Mouse (Mus musculus) heart, postnatal 14 days (tissue): Measurements from ENCODE around the gene Amigo1. TPM values are rescaled to one million over a fixed set of nuclear protein-coding genes. Genes with fewer than 3 reads are reported as not detected.
"Not testable (repeated sequence)": the region's sequence is repeated elsewhere in the genome, so short reads cannot be mapped to it uniquely, and the experiment has no call there.

Experiments
- DNase-seq, 2 experiments: peaks; one replicate each; pipeline ENCODE4 v3.0.0; 2021 to 2022
- intact Hi-C: fragments of 180-260 bp; cut with DNase I; formaldehyde crosslinking; loops from one replicate; pipeline ENCODE4 v1.15.1; 2025
- total RNA-seq, 2 experiments: library from RNA; stranded (reverse); gene quantifications; 2 replicates each; pipeline ENCODE4 v1.2.3; 2021

Amigo1 gene
- total RNA-seq, 2 experiments from 2014 or later: 9.0 to 10.1 TPM

GRCm38 (mm10) chr3:108203621-108204325, 17.6 kb downstream of the Amigo1 start:
- DNase-seq: peak; percentile 83 to 91
- intact Hi-C loops: loop anchor here (1.0 to 5.0 kb wide), 2 partner anchors 39 to 121 kb away; no protein-coding TSS in a partner anchor

GRCm38 (mm10) chr3:108204470-108204869, 18.3 kb downstream of the Amigo1 start:
- no peak for DNase-seq
- intact Hi-C loops: loop anchor here (1.0 to 5.0 kb wide), 2 partner anchors 40 to 122 kb away; no protein-coding TSS in a partner anchor

- DNase-seq: no peak
- intact Hi-C loops: no loop called here
Observed at GRCm38 (mm10) chr3:108205601-108206000, 19.5 kb downstream of the Amigo1 start.

GRCm38 (mm10) chr3:108206731-108207375, 20.7 kb downstream of the Amigo1 start:
- no peak for DNase-seq
- intact Hi-C loops: no loop called here

GRCm38 (mm10) chr3:108209001-108209400, 22.9 kb downstream of the Amigo1 start:
- DNase-seq: no peak
- intact Hi-C loops: no loop called here

GRCm38 (mm10) chr3:108209536-108209935, 23.4 kb downstream of the Amigo1 start:
- DNase-seq: no peak
- intact Hi-C loops: no loop called here

GRCm38 (mm10) chr3:108209946-108210770, 24.0 kb downstream of the Amigo1 start:
- intact Hi-C loops: loop anchor here (5.0 kb wide), 1 partner anchor 47 kb away; the partner anchor contains the start of gene Psma5

GRCm38 (mm10) chr3:108210771-108211139, 24.6 kb downstream of the Amigo1 start, which contains the start of gene Atxn7l2:
Gene Atxn7l2 (minus strand): TSS chr3:108210934.
- intact Hi-C loops: loop anchor here (5.0 kb wide), 1 partner anchor 47 kb away; the partner anchor contains the start of gene Psma5
- DNase-seq: no peak

More at GRCm38 (mm10) chr3:108209946-108210770, 24.0 kb downstream of the Amigo1 start:
- peak; percentile 93 to 94 for DNase-seq

- intact Hi-C loops: loop anchor here (5.0 kb wide), 1 partner anchor 45 kb away; the partner anchor contains the start of gene Psma5
- no peak for DNase-seq
Observed at GRCm38 (mm10) chr3:108211845-108212244, 25.7 kb downstream of the Amigo1 start.

- no peak for DNase-seq
- intact Hi-C loops: loop anchor here (5.0 kb wide), 1 partner anchor 45 kb away; the partner anchor contains the start of gene Psma5
Observed at GRCm38 (mm10) chr3:108212406-108212805, 26.3 kb downstream of the Amigo1 start.

GRCm38 (mm10) chr3:108214734-108215133, 28.6 kb downstream of the Amigo1 start:
- DNase-seq: peak in 1 of 2 experiments; percentile 46
- intact Hi-C loops: loop anchor here (5.0 kb wide), 1 partner anchor 43 kb away; the partner anchor contains the start of gene Psma5

- intact Hi-C loops: no loop called here
- DNase-seq: no peak
Observed at GRCm38 (mm10) chr3:108220661-108221060, 34.5 kb downstream of the Amigo1 start.

GRCm38 (mm10) chr3:108225711-108226557, 39.8 kb downstream of the Amigo1 start:
- intact Hi-C loops: no loop called here
- DNase-seq: no peak

- peak; percentile 51 to 57 for DNase-seq
- intact Hi-C loops: no loop called here
Observed at GRCm38 (mm10) chr3:108226558-108227350, 40.6 kb downstream of the Amigo1 start, which contains the start of gene Sypl2. Gene Sypl2 (minus strand): TSS chr3:108226648.

GRCm38 (mm10) chr3:108227521-108227920, 41.4 kb downstream of the Amigo1 start:
- intact Hi-C loops: no loop called here
- no peak for DNase-seq

GRCm38 (mm10) chr3:108231646-108232045, 45.5 kb downstream of the Amigo1 start:
- intact Hi-C loops: no loop called here
- no peak for DNase-seq

GRCm38 (mm10) chr3:108237474-108238102, 51.5 kb downstream of the Amigo1 start:
- intact Hi-C loops, DNase-seq: not testable (repeated sequence)

- intact Hi-C loops: no loop called here
- no peak for DNase-seq
Observed at GRCm38 (mm10) chr3:108241243-108241839, 55.2 kb downstream of the Amigo1 start.
